Mouse (Mus musculus) spleen, adult 10 weeks (tissue): ENCODE data around the gene Prss53. TPM values are rescaled to one million over a fixed set of nuclear protein-coding genes. Genes with fewer than 3 reads are reported as not detected.

Experiments
- polyA plus RNA-seq: library from polyadenylated mRNA; stranded (reverse); fragments of 350-450 nt; fragmentation: Illumina TruSeq; extraction: RNeasy Lipid Tissue Mini Kit (QIAGEN cat#74804); gene quantifications from one replicate; pipeline ENCODE4 v1.2.3, GENCODE M21; 2015; ENCODE audit warnings: low replicate concordance; ENCODE audit not compliant: insufficient read depth

The Prss53 gene
- polyA plus RNA-seq: 0.25 TPM

GRCm38 (mm10) chr7:127890798-127891197 is at the start of gene Prss53:
Gene Prss53, minus strand, starts transcription at chr7:127890970.

GRCm38 (mm10) chr7:127929923-127930322 is 39.2 kb upstream of the Prss53 start, which contains the start of gene Prss8:
Gene Prss8, minus strand, starts transcription at chr7:127930104.

GRCm38 (mm10) chr7:127912190-127912871 is 21.6 kb upstream of the Prss53 start, which contains the start of gene Kat8:
Gene Kat8, plus strand, starts transcription at chr7:127912516.

GRCm38 (mm10) chr7:127903971-127904796 is 13.4 kb upstream of the Prss53 start, which contains the start of gene Bckdk:
Gene Bckdk, plus strand, starts transcription at chr7:127904082.

GRCm38 (mm10) chr7:127895442-127895841 is 4.7 kb upstream of the Prss53 start, which contains the start of the genes Gm21974 and Vkorc1:
Gene Gm21974, minus strand, starts transcription at chr7:127895454.
Gene Vkorc1, minus strand, starts transcription at chr7:127895617.

GRCm38 (mm10) chr7:127876467-127877348 is 14.1 kb downstream of the Prss53 start, which contains the start of gene Zfp668:
Gene Zfp668, minus strand, starts transcription at chr7:127876828.

GRCm38 (mm10) chr7:127876041-127876466 is 14.7 kb downstream of the Prss53 start, which contains the start of gene Zfp646:
Gene Zfp646, plus strand, starts transcription at chr7:127876221.

Other genes starting within 250 kb of the Prss53 start
- 8.0 TPM for gene Bcl7c, start 182.0 kb downstream of the Prss53 start, polyA plus RNA-seq
- not detected for gene Ctf1, start 178.2 kb downstream of the Prss53 start, polyA plus RNA-seq
- not detected for gene Ctf2, start 158.8 kb downstream of the Prss53 start, polyA plus RNA-seq
- 6.2 TPM for gene Fbxl19, start 146.4 kb downstream of the Prss53 start, polyA plus RNA-seq
- 32.6 TPM for gene Orai3, start 121.2 kb downstream of the Prss53 start, polyA plus RNA-seq
- gene Setd1a, start 114.3 kb downstream of the Prss53 start, polyA plus RNA-seq: 28.5 TPM
- not detected for gene Gm49388, start 105.4 kb downstream of the Prss53 start, polyA plus RNA-seq
- gene Hsd3b7, start 90.4 kb downstream of the Prss53 start, polyA plus RNA-seq: 14.7 TPM
- gene Stx4a, start 66.7 kb downstream of the Prss53 start, polyA plus RNA-seq: 96.9 TPM
- 1.5 TPM for gene Stx1b, start 66.4 kb downstream of the Prss53 start, polyA plus RNA-seq
- 37.8 TPM for gene Zfp646, start 14.7 kb downstream of the Prss53 start, polyA plus RNA-seq
- gene Zfp668, start 14.1 kb downstream of the Prss53 start, polyA plus RNA-seq: 4.0 TPM
- gene Gm21974, start 4.5 kb upstream of the Prss53 start, polyA plus RNA-seq: not detected
- gene Vkorc1, start 4.6 kb upstream of the Prss53 start, polyA plus RNA-seq: 52.3 TPM
- 16.3 TPM for gene Bckdk, start 13.1 kb upstream of the Prss53 start, polyA plus RNA-seq
- gene Kat8, start 21.5 kb upstream of the Prss53 start, polyA plus RNA-seq: 55.2 TPM
- gene Prss8, start 39.1 kb upstream of the Prss53 start, polyA plus RNA-seq: not detected
- gene Prss36, start 55.8 kb upstream of the Prss53 start, polyA plus RNA-seq: 1.6 TPM
- gene Fus, start 76.5 kb upstream of the Prss53 start, polyA plus RNA-seq: 960 TPM
- gene Pycard, start 102.9 kb upstream of the Prss53 start, polyA plus RNA-seq: 39.8 TPM
- 0.18 TPM for gene Trim72, start 113.0 kb upstream of the Prss53 start, polyA plus RNA-seq
- 22.2 TPM for gene Itgam, start 171.7 kb upstream of the Prss53 start, polyA plus RNA-seq
- gene Gm49368, start 171.7 kb upstream of the Prss53 start, polyA plus RNA-seq: 2.1 TPM
- 99.5 TPM for gene Itgax, start 238.6 kb upstream of the Prss53 start, polyA plus RNA-seq